Mouse (Mus musculus): ENCODE data around the gene 4930595D18Rik. TPM values are rescaled to one million over a fixed set of nuclear protein-coding genes. Genes with fewer than 3 reads are reported as not detected.
A peak's percentile ranks its signal among the peaks of the same experiment; 100 is the strongest.

4930595D18Rik gene
- polyA plus RNA-seq, 1 experiment, result not detected

- no peak overlapping the region for H3K4me3 ChIP-seq (ENCODE audit: insufficient read depth, low read length)
- TF ChIP-seq CTCF (IDR thresholded peaks at IDR 0.05; ENCODE audit: extremely low read depth, insufficient read depth, low read length), result no peak
- no peak for TF ChIP-seq POLR2A (IDR thresholded peaks at IDR 0.05; ENCODE audit: extremely low read depth, insufficient read depth, low read length)
- H3K27ac ChIP-seq (ENCODE audit: insufficient read depth, low read length), result no peak overlapping the region
- H3K4me1 ChIP-seq (ENCODE audit: control insufficient read depth, insufficient read depth, low read length), result no peaks in the 10 kb centered on the region
Measured at GRCm38 (mm10) chr12:111178772-111179171, 5.5 kb downstream of the 4930595D18Rik start.

DNA sequence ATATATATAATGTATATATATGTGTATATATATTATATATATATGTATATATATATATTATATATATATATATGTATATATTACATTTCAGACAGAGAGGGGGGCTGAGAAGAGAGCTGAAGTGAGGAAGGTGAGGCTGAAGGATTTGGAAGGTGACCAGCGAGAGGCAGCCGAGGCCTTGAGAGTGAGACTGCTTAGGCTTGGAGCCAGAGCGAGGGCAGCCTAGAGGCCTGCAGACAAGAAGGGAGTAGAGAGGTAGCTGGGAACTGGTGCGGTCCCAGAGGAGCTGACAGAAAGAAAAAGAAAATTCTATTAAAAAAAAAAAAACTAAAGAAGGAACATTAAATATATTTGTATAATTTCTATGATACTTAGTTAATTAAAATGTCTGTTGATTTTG is 15.4 kb downstream of the 4930595D18Rik start:
- no peak for TF ChIP-seq POLR2A (IDR thresholded peaks at IDR 0.05; ENCODE audit: extremely low read depth, insufficient read depth, low read length)
- TF ChIP-seq CTCF (IDR thresholded peaks at IDR 0.05; ENCODE audit: extremely low read depth, insufficient read depth, low read length), result no peak
- Histone ChIP-seq H3K4me1 (ENCODE audit: control insufficient read depth, insufficient read depth, low read length) (0 out of 2 replicates have a peak, but pooled peaks cover 2% of the 10 kb centered on the region), H3K27ac (ENCODE audit: insufficient read depth, low read length) (no peak overlapping the region), H3K4me3 (ENCODE audit: insufficient read depth, low read length) (no peak overlapping the region)

GRCm38 (mm10) chr12:111166681-111167289 is 17.5 kb downstream of the 4930595D18Rik start:
- TF ChIP-seq POLR2A (IDR thresholded peaks at IDR 0.05; ENCODE audit: extremely low read depth, insufficient read depth, low read length) (no peak), CTCF (IDR thresholded peaks at IDR 0.05; ENCODE audit: extremely low read depth, insufficient read depth, low read length) (no peak)
- peaks cover 11% of the 10 kb centered on the region for H3K4me1 ChIP-seq (ENCODE audit: control insufficient read depth, insufficient read depth, low read length)

DNA sequence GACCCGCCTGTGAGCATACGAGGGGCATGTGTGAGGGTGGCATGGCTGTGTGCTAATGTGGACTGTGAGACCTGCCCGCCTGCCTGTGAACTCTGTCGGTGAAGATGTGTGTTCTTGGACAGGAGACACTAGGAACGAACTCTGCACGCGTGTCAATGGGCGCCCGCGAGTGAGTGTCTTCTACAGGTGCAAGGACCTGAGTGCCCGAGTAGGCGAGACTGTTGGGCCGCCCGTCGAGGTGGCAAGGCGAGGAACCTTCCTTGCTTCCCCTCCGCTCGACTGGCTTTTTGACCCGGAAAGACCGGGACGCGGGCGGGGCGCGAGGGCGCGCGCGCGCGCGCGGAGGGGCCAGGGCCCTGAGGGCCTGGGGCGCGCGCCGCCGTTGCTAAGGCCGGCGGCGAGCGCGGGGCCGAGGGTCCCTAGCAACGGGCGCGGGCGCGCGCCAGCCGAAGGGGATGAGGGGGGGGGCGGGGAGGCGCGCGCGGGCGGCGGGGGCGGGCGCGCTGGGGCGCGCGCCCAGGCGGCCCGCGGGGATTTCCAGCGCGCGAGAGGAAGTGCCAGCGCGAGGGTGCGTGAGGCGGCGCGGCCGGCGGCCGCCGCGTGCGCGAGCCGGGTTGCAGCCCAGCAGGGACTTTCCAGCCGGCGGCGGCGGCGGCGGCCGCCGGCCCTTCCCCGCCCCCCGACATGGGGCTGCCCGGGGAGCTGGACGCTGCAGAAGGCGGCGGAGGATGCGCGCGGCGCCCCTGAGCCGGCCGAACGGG is 18.3 kb downstream of the 4930595D18Rik start, which contains the start of gene Traf3:
Gene Traf3, plus strand, starts transcription at position 540 of the 761 bp plus-strand sequence.
- TF ChIP-seq POLR2A (IDR thresholded peaks at IDR 0.05; ENCODE audit: extremely low read depth, insufficient read depth, low read length), result no peak
- no peak for TF ChIP-seq CTCF (IDR thresholded peaks at IDR 0.05; ENCODE audit: extremely low read depth, insufficient read depth, low read length)
- H3K27ac ChIP-seq (ENCODE audit: insufficient read depth, low read length), result peak within 1 kb of the TSS; percentile 85
- H3K4me3 ChIP-seq (ENCODE audit: insufficient read depth, low read length), result peak within 1 kb of the TSS; percentile 70
- H3K4me1 ChIP-seq (ENCODE audit: control insufficient read depth, insufficient read depth, low read length), result peaks cover 11% of the 10 kb centered on the region

More at GRCm38 (mm10) chr12:111166681-111167289, 17.5 kb downstream of the 4930595D18Rik start:
- H3K4me3 ChIP-seq (ENCODE audit: insufficient read depth, low read length), result peak overlapping the region; percentile 70
- no peak overlapping the region for H3K27ac ChIP-seq (ENCODE audit: insufficient read depth, low read length)

DNA sequence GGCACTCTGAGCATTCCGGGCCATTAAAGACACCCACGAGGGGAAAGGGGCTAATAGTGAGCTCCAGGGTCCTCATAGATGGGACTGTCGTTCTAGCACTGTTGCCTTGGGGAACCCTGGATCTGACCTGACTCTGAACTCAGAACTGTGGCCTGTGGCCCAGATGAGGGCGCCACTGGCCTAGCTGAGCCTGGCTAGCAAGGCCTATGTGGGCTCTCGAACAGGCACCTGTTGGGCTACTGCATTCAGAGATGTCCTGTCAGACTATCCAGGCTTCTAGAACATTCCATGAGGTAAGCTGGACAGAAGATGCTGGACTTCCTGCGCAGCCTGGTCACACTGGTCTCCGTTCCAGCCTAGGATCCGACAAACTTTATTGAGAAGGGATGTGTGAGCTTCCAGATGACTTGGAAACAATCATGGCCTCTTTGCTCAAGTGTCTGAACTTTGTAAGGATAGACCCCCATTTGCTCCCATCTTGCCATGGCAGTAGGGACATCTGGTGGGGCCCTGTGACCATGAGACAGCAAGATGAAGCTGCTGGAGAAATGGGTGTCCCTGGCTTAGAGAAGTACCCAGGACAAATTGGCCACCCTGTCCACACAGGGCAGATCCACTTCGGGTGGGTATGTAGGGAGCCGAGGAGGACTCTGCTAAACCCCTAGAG is 19.0 kb downstream of the 4930595D18Rik start:
- peaks cover 11% of the 10 kb centered on the region for H3K4me1 ChIP-seq (ENCODE audit: control insufficient read depth, insufficient read depth, low read length)
- peak overlapping the region; percentile 45; the same call in 1 of the 2 replicates for H3K4me3 ChIP-seq (ENCODE audit: insufficient read depth, low read length)
- TF ChIP-seq CTCF (IDR thresholded peaks at IDR 0.05; ENCODE audit: extremely low read depth, insufficient read depth, low read length) (peak; percentile 23; the same call in 1 of the 2 replicates), POLR2A (IDR thresholded peaks at IDR 0.05; ENCODE audit: extremely low read depth, insufficient read depth, low read length) (no peak)

GRCm38 (mm10) chr12:111164310-111164751 is 20.0 kb downstream of the 4930595D18Rik start:
- Histone ChIP-seq H3K4me1 (ENCODE audit: control insufficient read depth, insufficient read depth, low read length) (peaks cover 13% of the 10 kb centered on the region), H3K4me3 (ENCODE audit: insufficient read depth, low read length) (peak overlapping the region; percentile 16), H3K27ac (ENCODE audit: insufficient read depth, low read length) (no peak overlapping the region)
- TF ChIP-seq CTCF (IDR thresholded peaks at IDR 0.05; ENCODE audit: extremely low read depth, insufficient read depth, low read length), result no peak
- TF ChIP-seq POLR2A (IDR thresholded peaks at IDR 0.05; ENCODE audit: extremely low read depth, insufficient read depth, low read length), result no peak

More for the DNA sequence above, 19.0 kb downstream of the 4930595D18Rik start:
- no peak overlapping the region for H3K27ac ChIP-seq (ENCODE audit: insufficient read depth, low read length)

GRCm38 (mm10) chr12:111162312-111163061 is 21.8 kb downstream of the 4930595D18Rik start:
- peak overlapping the region; percentile 7 for H3K4me3 ChIP-seq (ENCODE audit: insufficient read depth, low read length)
- TF ChIP-seq CTCF (IDR thresholded peaks at IDR 0.05; ENCODE audit: extremely low read depth, insufficient read depth, low read length), result no peak
- TF ChIP-seq POLR2A (IDR thresholded peaks at IDR 0.05; ENCODE audit: extremely low read depth, insufficient read depth, low read length), result 0 out of 2 replicates have a peak, but pooled peaks have one; percentile 11
- peaks cover 13% of the 10 kb centered on the region for H3K4me1 ChIP-seq (ENCODE audit: control insufficient read depth, insufficient read depth, low read length)
- peak overlapping the region; percentile 67 for H3K27ac ChIP-seq (ENCODE audit: insufficient read depth, low read length)

DNA sequence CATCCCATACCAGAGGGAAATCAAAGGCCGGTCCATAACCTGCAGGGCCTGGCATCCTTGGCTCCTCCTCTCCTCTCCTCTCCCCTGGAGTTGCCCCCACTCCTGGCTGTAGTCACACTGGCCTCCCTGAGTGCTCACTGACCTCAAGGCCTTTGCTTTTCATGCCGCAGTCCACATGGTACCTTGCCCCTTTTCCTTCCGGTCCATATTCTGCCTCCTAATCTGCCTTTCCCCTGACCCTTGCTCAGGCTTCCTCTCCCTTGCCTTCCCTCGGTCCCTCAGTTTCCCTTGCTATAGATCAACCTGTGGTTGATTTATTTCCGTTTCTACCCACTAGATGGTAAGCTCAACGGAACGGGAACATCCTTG is 22.4 kb downstream of the 4930595D18Rik start:
- TF ChIP-seq CTCF (IDR thresholded peaks at IDR 0.05; ENCODE audit: extremely low read depth, insufficient read depth, low read length), result no peak
- no peak for TF ChIP-seq POLR2A (IDR thresholded peaks at IDR 0.05; ENCODE audit: extremely low read depth, insufficient read depth, low read length)
- Histone ChIP-seq H3K4me1 (ENCODE audit: control insufficient read depth, insufficient read depth, low read length) (peaks cover 13% of the 10 kb centered on the region), H3K4me3 (ENCODE audit: insufficient read depth, low read length) (peak overlapping the region; percentile 7), H3K27ac (ENCODE audit: insufficient read depth, low read length) (peak overlapping the region; percentile 67)

GRCm38 (mm10) chr12:111160871-111161270 is 23.4 kb downstream of the 4930595D18Rik start:
- peaks cover 13% of the 10 kb centered on the region for H3K4me1 ChIP-seq (ENCODE audit: control insufficient read depth, insufficient read depth, low read length)
- no peak overlapping the region for H3K4me3 ChIP-seq (ENCODE audit: insufficient read depth, low read length)
- TF ChIP-seq POLR2A (IDR thresholded peaks at IDR 0.05; ENCODE audit: extremely low read depth, insufficient read depth, low read length) (no peak), CTCF (IDR thresholded peaks at IDR 0.05; ENCODE audit: extremely low read depth, insufficient read depth, low read length) (no peak)
- H3K27ac ChIP-seq (ENCODE audit: insufficient read depth, low read length), result no peak overlapping the region

Measured in cortical plate, adult 2 months (tissue).